8 mouse cellular contexts compared by ENCODE assay signal in the genomic region with DNA sequence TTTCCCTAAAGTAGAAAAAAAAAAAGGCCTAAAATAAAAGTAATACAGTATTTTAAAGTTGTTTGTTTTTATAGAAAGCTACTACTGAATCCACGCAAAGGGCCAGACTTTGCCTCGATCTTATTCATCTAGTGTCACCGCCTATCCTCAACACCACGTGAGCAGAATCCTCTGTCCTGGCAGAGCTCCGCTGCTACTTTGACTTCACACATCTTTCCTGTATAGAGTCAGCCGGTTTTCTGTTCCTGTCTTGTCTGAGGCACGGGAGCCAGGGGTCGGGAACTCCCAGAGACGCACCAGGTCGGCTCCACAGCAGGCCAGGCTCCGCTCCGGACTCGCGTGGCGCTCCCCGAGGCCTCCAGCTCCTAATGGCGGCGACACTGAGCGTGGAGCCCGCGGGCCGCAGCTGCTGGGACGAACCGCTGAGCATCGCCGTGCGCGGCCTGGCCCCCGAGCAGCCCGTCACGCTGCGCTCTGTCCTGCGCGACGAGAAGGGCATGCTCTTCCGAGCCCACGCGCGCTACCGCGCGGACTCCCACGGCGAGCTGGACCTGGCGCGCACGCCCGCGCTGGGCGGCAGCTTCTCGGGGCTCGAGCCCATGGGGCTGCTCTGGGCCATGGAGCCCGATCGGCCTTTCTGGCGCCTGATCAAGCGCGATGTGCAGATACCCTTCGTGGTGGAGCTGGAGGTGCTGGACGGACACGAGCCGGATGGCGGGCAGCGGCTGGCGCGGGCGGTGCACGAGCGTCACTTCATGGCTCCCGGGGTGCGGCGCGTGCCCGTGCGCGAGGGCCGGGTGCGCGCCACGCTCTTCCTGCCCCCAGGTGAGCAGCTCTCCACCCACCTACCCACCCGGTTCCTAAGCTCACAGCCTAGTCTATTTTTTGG. TPM values are rescaled to one million over a fixed set of nuclear protein-coding genes. Genes with fewer than 3 reads are reported as not detected.
DNase-seq lines count a peak whose midpoint lies in the region; ATAC-seq and TF ChIP-seq lines count a peak whose summit lies in the region.
"Not testable (repeated sequence)": the region's sequence is repeated elsewhere in the genome, so short reads cannot be mapped to it uniquely, and the experiment has no call there.

A gene (plus strand): TSS at position 51 of the 889 bp plus-strand sequence.

- in situ Hi-C loops in ES-E14 (cut with MboI; ENCODE audit: low sequenced_read_pairs in 2 of 2, unreplicated experiment in 2 of 2): not testable (repeated sequence)

- TF ChIP-seq POLR2A in testis, adult 2 months (IDR thresholded peaks at IDR 0.05; ENCODE audit: control insufficient read depth, low read depth, low read length): not testable (repeated sequence)

- peak within 1 kb of the TSS; percentile 71; the same call in 1 of the 2 replicates for H3K9ac ChIP-seq in ES-E14 (ENCODE audit: insufficient read depth, low read depth, low read length, poor library complexity, severe bottlenecking)
- peak within 1 kb of the TSS; percentile 58 for H3K9ac ChIP-seq in neural tube, embryonic 12.5 days

- H3K27ac ChIP-seq in ES-E14 (ENCODE audit: insufficient read depth, low read depth, low read length, poor library complexity, severe bottlenecking); neural tube, embryonic 12.5 days; testis, adult 2 months (ENCODE audit: control insufficient read depth, insufficient read depth, low read depth, low read length): not testable (repeated sequence)

- H3K27me3 ChIP-seq in neural tube, embryonic 12.5 days (replicated peaks); testis, adult 2 months (ENCODE audit: control insufficient read depth, insufficient read depth, low read length): not testable (repeated sequence)

- under 1% methylated on average over 79 of the region's 80 CpGs for WGBS in neural tube, embryonic 12.5 days

- not testable (repeated sequence) for H3K36me3 ChIP-seq in ES-E14 (ENCODE audit: control insufficient read depth, insufficient read depth, low read length, poor library complexity, severe bottlenecking); neural tube, embryonic 12.5 days; testis, adult 2 months (ENCODE audit: control insufficient read depth, insufficient read depth, low read length)

- H3K9me3 ChIP-seq in ES-E14 (ENCODE audit: control insufficient read depth, insufficient read depth, low read depth, low read length); neural tube, embryonic 12.5 days: not testable (repeated sequence)

- peak; percentile 37 to 60 for ATAC-seq in hematopoietic stem cell, adult 5-6 weeks (replicated peaks in 1 of 2; ENCODE audit: insufficient read depth in 1 of 2, low FRiP score in 2 of 2, low TSS enrichment in 1 of 2, low read depth in 1 of 2, poor library complexity in 2 of 2, severe bottlenecking in 2 of 2)
- peak; percentile 75; the same call in 1 of the 2 replicates for ATAC-seq in neural tube, embryonic 12.5 days (ENCODE audit: low FRiP score, low read depth)

- not testable (repeated sequence) for TF ChIP-seq CTCF in testis, adult 2 months (IDR thresholded peaks at IDR 0.05; ENCODE audit: control insufficient read depth, insufficient read depth, insufficient replicate concordance, low read depth, low read length)

- not testable (repeated sequence) for H3K4me1 ChIP-seq in ES-E14 (ENCODE audit: control insufficient read depth in 2 of 2, insufficient read depth in 2 of 2, low read length in 2 of 2, poor library complexity in 1 of 2); neural tube, embryonic 12.5 days; testis, adult 2 months (ENCODE audit: control insufficient read depth, insufficient read depth, low read length)

- DNase-seq in ES-E14 (ENCODE audit: low read depth, low spot score): not testable (repeated sequence)
- DNase-seq in cerebellum, adult 9-11 months: peak; percentile 44
- DNase-seq in forelimb bud, embryonic 11.5 days (ENCODE audit: low read depth, low spot score): peak; percentile 18
- peak; percentile 18 to 49 for DNase-seq in layer of hippocampus, adult 18-20 months (ENCODE audit: low spot score in 2 of 2)
- DNase-seq in lung, adult 18-20 months: peak; percentile 28 to 33

- peak within 1 kb of the TSS; percentile 75 for H3K4me2 ChIP-seq in neural tube, embryonic 12.5 days (replicated peaks)

- H3K4me3 ChIP-seq in ES-E14 (ENCODE audit: insufficient read depth in 1 of 2, low read depth in 1 of 2, low read length in 2 of 2, poor library complexity in 1 of 2, severe bottlenecking in 1 of 2): peak within 1 kb of the TSS; percentile 68 to 78
- peak within 1 kb of the TSS; percentile 51 for H3K4me3 ChIP-seq in neural tube, embryonic 12.5 days
- H3K4me3 ChIP-seq in testis, adult 2 months (ENCODE audit: control insufficient read depth, low read depth, low read length): peak within 1 kb of the TSS; percentile 73

RNA-seq across cellular contexts. Expression of the gene that starts here (rescaled TPM):
- 0.36 and 0.58 TPM in 2 replicates for total RNA-seq in ES-E14 (2012; rRNA removed)
- 2.8 and 3.4 TPM in 2 replicates for total RNA-seq in hematopoietic stem cell, adult 5-6 weeks (2017)
- total RNA-seq in layer of hippocampus, adult 18-20 months (2021): 1 to 10 TPM; 5.2 to 5.5 TPM
- 0.75 and 1.0 TPM in 2 replicates for polyA plus RNA-seq in neural tube, embryonic 12.5 days (2016; fragmentation: Nextera tagmentation; extraction: Ambion mirVana)
- 0.41 and 0.47 TPM in 2 replicates for polyA plus RNA-seq in testis, adult 2 months (2012; rRNA removed)
